Mouse (Mus musculus): ENCODE measurements at regions not wholly inside any gene's neighbourhood (a gene's known extent, or its start where the extent isn't known, plus 50 kb on each side); places are given as distances from the start of the nearest gene placed in this dataset.

DNA sequence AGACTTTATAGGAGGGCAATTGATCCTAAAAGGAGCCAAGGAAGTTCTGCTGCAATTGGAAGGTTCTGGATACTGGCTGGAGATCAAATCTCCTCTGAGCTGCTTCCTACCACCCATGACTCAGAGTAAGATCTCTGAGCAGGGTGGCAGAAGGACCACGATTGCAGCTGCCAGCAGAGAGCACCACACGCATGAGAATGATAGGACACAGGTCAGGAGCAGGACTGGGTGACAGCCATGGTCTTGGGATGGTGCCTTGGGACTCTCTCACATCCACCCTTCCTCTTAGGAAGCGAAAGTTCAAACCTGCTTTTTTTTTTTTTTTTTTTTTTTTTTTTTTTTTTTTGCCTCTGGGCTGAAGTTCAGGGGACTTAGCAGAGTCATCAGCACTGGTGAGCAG lies 331.4 kb upstream of the Thbs1 start:
- no peak for ATAC-seq (ENCODE audit: insufficient number of reproducible peaks, insufficient read depth, low FRiP score, low TSS enrichment, low read depth)
- Histone ChIP-seq H3K4me2 (no peak overlapping the region), H3K9me3 (no peaks in the 10 kb centered on the region), H3K9ac (replicated peaks) (no peak overlapping the region), H3K27ac (no peak overlapping the region), H3K4me1 (replicated peaks) (no peaks in the 10 kb centered on the region), H3K27me3 (no peaks in the 10 kb centered on the region), H3K36me3 (no peaks in the 10 kb centered on the region), H3K4me3 (replicated peaks) (no peak overlapping the region)
- 80% methylated on average over 3 of the region's 3 CpGs for WGBS

- WGBS: 79% methylated on average over 7 of the region's 7 CpGs
- Histone ChIP-seq H3K9me3 (no peaks in the 10 kb centered on the region), H3K4me1 (replicated peaks) (no peaks in the 10 kb centered on the region), H3K9ac (replicated peaks) (no peak overlapping the region), H3K27ac (no peak overlapping the region), H3K36me3 (no peaks in the 10 kb centered on the region), H3K27me3 (no peaks in the 10 kb centered on the region), H3K4me3 (replicated peaks) (no peak overlapping the region), H3K4me2 (no peak overlapping the region)
- ATAC-seq (ENCODE audit: insufficient number of reproducible peaks, insufficient read depth, low FRiP score, low TSS enrichment, low read depth): no peak
These were observed 330.9 kb upstream of the Thbs1 start for GRCm38 (mm10) chr2:117780816-117781215.

DNA sequence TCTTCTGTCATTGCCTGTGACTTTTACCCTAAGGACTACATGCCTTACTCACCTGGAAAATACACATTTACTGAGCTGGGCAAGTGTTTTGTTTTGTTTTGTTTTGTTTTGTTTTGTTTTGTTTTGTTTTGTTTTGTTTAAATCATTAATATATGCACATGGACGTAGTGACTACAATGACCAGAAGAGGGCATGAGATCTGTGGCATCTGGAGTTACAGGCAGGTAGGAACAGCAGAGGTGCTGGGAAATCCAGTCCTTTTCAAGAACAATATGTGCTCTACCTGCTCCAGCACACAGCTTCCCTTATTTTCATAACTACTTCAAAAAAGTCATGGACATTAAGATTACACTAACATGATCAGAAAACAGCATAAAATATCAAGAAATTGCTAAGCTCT lies 324.4 kb upstream of the Thbs1 start:
- H3K27ac ChIP-seq: no peak overlapping the region
- no peaks in the 10 kb centered on the region for H3K9me3 ChIP-seq
- no peak overlapping the region for H3K4me2 ChIP-seq
- no peaks in the 10 kb centered on the region for H3K27me3 ChIP-seq
- WGBS: 74% methylated on average over 1 of the region's 1 CpGs
- no peaks in the 10 kb centered on the region for H3K36me3 ChIP-seq
- H3K9ac ChIP-seq (replicated peaks): no peak overlapping the region
- H3K4me3 ChIP-seq (replicated peaks): no peak overlapping the region
- no peaks in the 10 kb centered on the region for H3K4me1 ChIP-seq (replicated peaks)
- no peak for ATAC-seq (ENCODE audit: insufficient number of reproducible peaks, insufficient read depth, low FRiP score, low TSS enrichment, low read depth)

DNA sequence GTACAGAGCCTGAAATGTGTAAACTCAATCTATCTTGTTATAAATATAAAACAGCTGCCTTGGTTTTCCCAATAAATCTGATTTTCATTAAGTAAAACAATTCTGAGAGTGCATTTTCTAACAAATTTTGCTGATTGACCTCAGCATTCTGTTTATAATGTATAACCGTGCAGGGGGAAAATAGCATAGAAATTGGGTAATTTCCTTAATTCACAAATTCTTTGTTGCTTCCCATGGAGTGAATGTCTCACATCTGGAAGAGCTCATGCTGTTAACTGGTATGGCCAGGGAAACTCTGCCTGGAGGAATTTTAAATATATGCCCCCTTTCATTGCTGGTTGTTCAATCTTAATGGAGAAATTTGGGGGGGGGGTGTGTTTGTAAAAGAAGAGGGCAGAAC lies 317.4 kb upstream of the Thbs1 start:
- H3K9me3 ChIP-seq: no peaks in the 10 kb centered on the region
- H3K36me3 ChIP-seq: no peaks in the 10 kb centered on the region
- no peak overlapping the region for H3K4me2 ChIP-seq
- WGBS: 21% methylated on average over 1 of the region's 1 CpGs
- peaks cover 19% of the 10 kb centered on the region for H3K4me1 ChIP-seq (replicated peaks)
- no peaks in the 10 kb centered on the region for H3K27me3 ChIP-seq
- ATAC-seq (ENCODE audit: insufficient number of reproducible peaks, insufficient read depth, low FRiP score, low TSS enrichment, low read depth): no peak
- H3K4me3 ChIP-seq (replicated peaks): no peak overlapping the region
- H3K27ac ChIP-seq: peak overlapping the region; percentile 69
- no peak overlapping the region for H3K9ac ChIP-seq (replicated peaks)

DNA sequence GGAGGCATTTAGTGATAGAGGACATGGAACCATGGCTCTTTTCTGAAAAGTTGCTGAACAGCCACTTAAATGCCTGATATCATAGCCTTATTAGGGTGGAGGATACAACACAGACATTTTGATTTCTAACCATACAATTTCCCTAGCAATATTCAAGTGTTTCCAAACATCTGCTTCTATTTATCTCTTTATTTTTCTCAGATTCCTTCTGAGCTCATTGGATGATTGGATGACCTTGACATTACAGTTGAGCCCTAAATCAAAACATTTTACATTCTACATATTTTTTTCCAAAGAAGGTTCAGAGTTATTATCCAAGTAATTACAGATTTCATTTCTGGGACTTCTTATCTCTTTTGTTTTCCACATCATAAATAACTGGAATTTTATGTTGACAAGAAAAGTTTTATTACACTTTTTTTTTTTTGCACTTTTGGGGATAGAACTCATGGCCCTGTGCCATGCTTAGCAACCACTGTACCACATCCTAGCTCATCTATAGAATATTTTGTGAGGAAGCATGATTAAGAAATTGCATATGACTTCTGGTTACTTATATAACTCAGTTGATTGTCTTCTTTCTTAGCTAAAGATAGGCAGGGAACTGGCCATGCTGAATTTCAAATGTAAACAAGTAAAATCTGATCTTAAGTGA lies 309.6 kb upstream of the Thbs1 start:
- no peaks in the 10 kb centered on the region for H3K36me3 ChIP-seq
- no peak overlapping the region for H3K4me3 ChIP-seq (replicated peaks)
- 0 out of 2 replicates have a peak, but pooled peaks cover 8% of the 10 kb centered on the region for H3K4me1 ChIP-seq (replicated peaks)
- H3K27me3 ChIP-seq: no peaks in the 10 kb centered on the region
- no peak for ATAC-seq (ENCODE audit: insufficient number of reproducible peaks, insufficient read depth, low FRiP score, low TSS enrichment, low read depth)
- no peak overlapping the region for H3K9ac ChIP-seq (replicated peaks)
- H3K9me3 ChIP-seq: no peaks in the 10 kb centered on the region
- no peak overlapping the region for H3K27ac ChIP-seq
- no peak overlapping the region for H3K4me2 ChIP-seq

- ATAC-seq (ENCODE audit: insufficient number of reproducible peaks, insufficient read depth, low FRiP score, low TSS enrichment, low read depth): no peak
- Histone ChIP-seq H3K36me3 (no peaks in the 10 kb centered on the region), H3K4me2 (no peak overlapping the region), H3K27ac (no peak overlapping the region), H3K4me1 (replicated peaks) (0 out of 2 replicates have a peak, but pooled peaks cover 8% of the 10 kb centered on the region), H3K27me3 (no peaks in the 10 kb centered on the region), H3K9me3 (no peaks in the 10 kb centered on the region), H3K4me3 (replicated peaks) (no peak overlapping the region), H3K9ac (replicated peaks) (no peak overlapping the region)
- WGBS: 70% methylated on average over 2 of the region's 2 CpGs
These were observed 309.0 kb upstream of the Thbs1 start for GRCm38 (mm10) chr2:117802686-117803085.

DNA sequence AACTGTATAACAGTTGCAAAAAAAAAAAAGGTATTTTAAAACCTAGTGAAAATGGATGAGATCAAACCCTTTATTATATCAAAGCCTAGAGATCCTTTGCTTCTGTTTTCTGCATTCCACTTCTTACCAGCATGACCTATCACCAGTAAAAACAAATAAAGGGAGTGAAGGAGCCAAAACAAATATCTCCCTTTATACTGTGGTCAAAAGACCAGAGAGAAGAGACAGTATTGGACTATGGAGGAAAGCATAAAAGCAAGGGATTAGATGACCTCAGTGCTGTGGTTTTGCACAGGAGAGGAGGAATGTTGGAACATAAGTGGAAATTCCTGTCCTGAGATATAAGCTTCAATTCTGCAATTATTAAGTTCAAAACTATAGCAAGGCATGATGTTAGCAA lies 307.0 kb upstream of the Thbs1 start:
- H3K27me3 ChIP-seq: no peaks in the 10 kb centered on the region
- H3K4me2 ChIP-seq: no peak overlapping the region
- H3K9me3 ChIP-seq: no peaks in the 10 kb centered on the region
- ATAC-seq (ENCODE audit: insufficient number of reproducible peaks, insufficient read depth, low FRiP score, low TSS enrichment, low read depth): no peak
- no peak overlapping the region for H3K27ac ChIP-seq
- no peak overlapping the region for H3K4me3 ChIP-seq (replicated peaks)
- H3K9ac ChIP-seq (replicated peaks): no peak overlapping the region
- no peaks in the 10 kb centered on the region for H3K4me1 ChIP-seq (replicated peaks)
- no peaks in the 10 kb centered on the region for H3K36me3 ChIP-seq

DNA sequence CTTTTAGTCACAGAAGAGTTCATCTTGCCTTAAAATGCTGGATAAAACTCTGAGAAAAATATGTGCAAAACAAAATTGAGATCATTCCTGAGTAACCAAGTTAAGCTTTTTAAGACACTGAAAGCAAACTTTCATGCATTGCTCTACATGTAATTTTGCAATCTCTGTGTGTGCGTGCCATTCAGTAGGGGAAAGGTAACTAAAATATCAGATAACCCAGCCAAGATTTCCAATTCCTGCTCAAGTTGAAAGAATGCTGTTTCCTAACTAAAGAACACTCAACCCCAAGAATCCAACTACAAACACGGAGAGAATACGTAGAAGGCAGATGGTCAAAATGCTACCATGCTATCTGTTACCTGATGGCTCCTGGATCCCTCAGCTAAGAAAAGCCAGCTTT lies 304.6 kb upstream of the Thbs1 start:
- 91% methylated on average over 3 of the region's 3 CpGs for WGBS
- ATAC-seq (ENCODE audit: insufficient number of reproducible peaks, insufficient read depth, low FRiP score, low TSS enrichment, low read depth): no peak
- H3K4me2 ChIP-seq: no peak overlapping the region

GRCm38 (mm10) chr2:117811506-117811905 lies 300.2 kb upstream of the Thbs1 start:
- H3K4me2 ChIP-seq: no peak overlapping the region
- H3K9me3 ChIP-seq: no peaks in the 10 kb centered on the region
- H3K4me1 ChIP-seq (replicated peaks): no peaks in the 10 kb centered on the region; the same call in 1 of the 2 replicates
- H3K27ac ChIP-seq: 0 out of 2 replicates have a peak overlapping the region, but pooled peaks have one; percentile 5
- ATAC-seq (ENCODE audit: insufficient number of reproducible peaks, insufficient read depth, low FRiP score, low TSS enrichment, low read depth): no peak
- 36% methylated on average over 1 of the region's 1 CpGs for WGBS
- no peaks in the 10 kb centered on the region for H3K27me3 ChIP-seq
- no peaks in the 10 kb centered on the region for H3K36me3 ChIP-seq
- H3K4me3 ChIP-seq (replicated peaks): no peak overlapping the region
- H3K9ac ChIP-seq (replicated peaks): no peak overlapping the region

More for the DNA sequence above, 304.6 kb upstream of the Thbs1 start:
- H3K4me1 ChIP-seq (replicated peaks): no peaks in the 10 kb centered on the region; the same call in 1 of the 2 replicates
- no peaks in the 10 kb centered on the region for H3K36me3 ChIP-seq
- H3K9ac ChIP-seq (replicated peaks): no peak overlapping the region
- no peaks in the 10 kb centered on the region for H3K27me3 ChIP-seq
- H3K27ac ChIP-seq: no peak overlapping the region
- no peak overlapping the region for H3K4me3 ChIP-seq (replicated peaks)
- no peaks in the 10 kb centered on the region for H3K9me3 ChIP-seq

- no peaks in the 10 kb centered on the region for H3K9me3 ChIP-seq
- no peaks in the 10 kb centered on the region for H3K27me3 ChIP-seq
- no peak for ATAC-seq (ENCODE audit: insufficient number of reproducible peaks, insufficient read depth, low FRiP score, low TSS enrichment, low read depth)
- WGBS: 73% methylated on average over 2 of the region's 2 CpGs
- no peaks in the 10 kb centered on the region for H3K36me3 ChIP-seq
- H3K4me2 ChIP-seq: no peak overlapping the region
- no peak overlapping the region for H3K27ac ChIP-seq
- H3K4me3 ChIP-seq (replicated peaks): no peak overlapping the region
- no peak overlapping the region for H3K9ac ChIP-seq (replicated peaks)
- no peaks in the 10 kb centered on the region; the same call in 1 of the 2 replicates for H3K4me1 ChIP-seq (replicated peaks)
These were observed 299.7 kb upstream of the Thbs1 start for GRCm38 (mm10) chr2:117811931-117812330.

GRCm38 (mm10) chr2:117819701-117820225 lies 291.9 kb upstream of the Thbs1 start:
- no peak overlapping the region for H3K27ac ChIP-seq
- no peaks in the 10 kb centered on the region for H3K36me3 ChIP-seq
- H3K9me3 ChIP-seq: no peaks in the 10 kb centered on the region
- H3K4me1 ChIP-seq (replicated peaks): no peaks in the 10 kb centered on the region
- H3K4me2 ChIP-seq: no peak overlapping the region
- 78% methylated on average over 3 of the region's 3 CpGs for WGBS
- ATAC-seq (ENCODE audit: insufficient number of reproducible peaks, insufficient read depth, low FRiP score, low TSS enrichment, low read depth): no peak
- H3K9ac ChIP-seq (replicated peaks): no peak overlapping the region
- no peak overlapping the region for H3K4me3 ChIP-seq (replicated peaks)
- H3K27me3 ChIP-seq: no peaks in the 10 kb centered on the region

DNA sequence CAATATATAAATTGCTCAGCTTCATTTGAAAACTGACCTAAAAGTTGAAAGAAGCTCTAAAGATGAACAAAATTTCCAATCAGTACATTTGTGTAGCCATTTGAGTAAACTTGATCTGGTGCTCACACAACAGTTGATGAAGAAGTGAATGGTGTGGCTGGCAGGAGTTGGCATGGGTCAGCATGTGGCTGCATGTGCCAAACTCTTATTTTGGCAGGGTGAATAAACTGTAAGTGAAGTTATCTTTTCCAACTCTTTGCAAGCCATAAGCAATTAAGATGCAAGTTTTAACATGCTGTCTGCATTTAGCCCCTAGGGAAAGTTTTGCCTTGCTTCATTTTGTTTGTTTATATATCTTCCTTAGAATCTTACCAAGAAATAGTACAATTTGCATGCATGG lies 291.0 kb upstream of the Thbs1 start:
- Histone ChIP-seq H3K27ac (no peak overlapping the region), H3K9me3 (no peaks in the 10 kb centered on the region), H3K4me1 (replicated peaks) (no peaks in the 10 kb centered on the region), H3K4me3 (replicated peaks) (no peak overlapping the region), H3K9ac (replicated peaks) (no peak overlapping the region), H3K36me3 (no peaks in the 10 kb centered on the region), H3K27me3 (no peaks in the 10 kb centered on the region), H3K4me2 (no peak overlapping the region)
- ATAC-seq (ENCODE audit: insufficient number of reproducible peaks, insufficient read depth, low FRiP score, low TSS enrichment, low read depth): no peak
